Mouse (Mus musculus) liver, embryonic 11.5 days (tissue): ENCODE measurements around the gene Foxs1. TPM values are rescaled to one million over a fixed set of nuclear protein-coding genes. Genes with fewer than 3 reads are reported as not detected.

ENCODE experiments used
- ATAC-seq: fragments of 200-750 bp; cut with Nextera tagmentation; replicated peaks from 2 replicates; pipeline ENCODE4 v1.8.0; 2017; ENCODE audit warnings: moderate number of reproducible peaks, mild to moderate bottlenecking, moderate TSS enrichment, moderate library complexity; ENCODE audit not compliant: low FRiP score
- DNase-seq: peaks from one replicate; pipeline ENCODE4 v3.0.0-alpha.2; 2017; ENCODE audit warnings: low spot score
- H3K27ac ChIP-seq: fragments of 300-500 bp; sonication (generic); 2 replicates; pipeline ENCODE4 v1.5.1; 2014; ENCODE audit warnings: mild to moderate bottlenecking, low read depth, low read length, control low read depth
- H3K27me3 ChIP-seq: fragments of 300-500 bp; sonication (generic); replicated peaks from 2 replicates; pipeline ENCODE4 v1.6.1; 2014; ENCODE audit warnings: low read length, mixed read lengths; ENCODE audit not compliant: control insufficient read depth, insufficient read depth
- H3K36me3 ChIP-seq: fragments of 300-500 bp; sonication (generic); 2 replicates; pipeline ENCODE4 v1.6.1; 2014; ENCODE audit warnings: mild to moderate bottlenecking, low read length, moderate library complexity, mixed read lengths; ENCODE audit not compliant: control insufficient read depth, insufficient read depth
- H3K4me1 ChIP-seq: fragments of 300-500 bp; sonication (generic); replicated peaks from 2 replicates; pipeline ENCODE4 v1.6.1; 2014; ENCODE audit warnings: low read length, mixed read lengths; ENCODE audit not compliant: control insufficient read depth, insufficient read depth
- H3K4me2 ChIP-seq: fragments of 300-500 bp; sonication (generic); 2 replicates; pipeline ENCODE4 v1.6.1; 2014; ENCODE audit warnings: mild to moderate bottlenecking, control low read depth, moderate library complexity
- H3K4me3 ChIP-seq: fragments of 300-500 bp; sonication (generic); 2 replicates; pipeline ENCODE4 v1.5.1; 2014; ENCODE audit warnings: low read depth, low read length, control low read depth
- H3K9ac ChIP-seq: fragments of 300-500 bp; sonication (generic); 2 replicates; pipeline ENCODE4 v1.6.1; 2014; ENCODE audit warnings: low read depth, low read length, control low read depth
- H3K9me3 ChIP-seq: fragments of 300-500 bp; sonication (generic); 2 replicates; pipeline ENCODE4 v1.6.1; 2016; ENCODE audit warnings: low read length, inconsistent platforms, mixed read lengths; ENCODE audit not compliant: control insufficient read depth
- WGBS: fragments of 180-500 bp; shearing (Covaris S2); extraction: QIAGEN DNeasy Blood & Tissue Kit; methylation state at CpG from one replicate; pipeline ENCODE4 v1.1.7; 2014; 5-methylcytosine and 5-hydroxymethylcytosine counted together
- polyA plus RNA-seq: library from polyadenylated mRNA; unstranded; fragments of >200 nt; fragmentation: Nextera tagmentation; extraction: Ambion mirVana; gene quantifications from 2 replicates; pipeline ENCODE4 v1.2.1, GENCODE M21; 2014

The Foxs1 gene
- polyA plus RNA-seq, 1 experiment from 2014 or later: 0.21 TPM

DNA sequence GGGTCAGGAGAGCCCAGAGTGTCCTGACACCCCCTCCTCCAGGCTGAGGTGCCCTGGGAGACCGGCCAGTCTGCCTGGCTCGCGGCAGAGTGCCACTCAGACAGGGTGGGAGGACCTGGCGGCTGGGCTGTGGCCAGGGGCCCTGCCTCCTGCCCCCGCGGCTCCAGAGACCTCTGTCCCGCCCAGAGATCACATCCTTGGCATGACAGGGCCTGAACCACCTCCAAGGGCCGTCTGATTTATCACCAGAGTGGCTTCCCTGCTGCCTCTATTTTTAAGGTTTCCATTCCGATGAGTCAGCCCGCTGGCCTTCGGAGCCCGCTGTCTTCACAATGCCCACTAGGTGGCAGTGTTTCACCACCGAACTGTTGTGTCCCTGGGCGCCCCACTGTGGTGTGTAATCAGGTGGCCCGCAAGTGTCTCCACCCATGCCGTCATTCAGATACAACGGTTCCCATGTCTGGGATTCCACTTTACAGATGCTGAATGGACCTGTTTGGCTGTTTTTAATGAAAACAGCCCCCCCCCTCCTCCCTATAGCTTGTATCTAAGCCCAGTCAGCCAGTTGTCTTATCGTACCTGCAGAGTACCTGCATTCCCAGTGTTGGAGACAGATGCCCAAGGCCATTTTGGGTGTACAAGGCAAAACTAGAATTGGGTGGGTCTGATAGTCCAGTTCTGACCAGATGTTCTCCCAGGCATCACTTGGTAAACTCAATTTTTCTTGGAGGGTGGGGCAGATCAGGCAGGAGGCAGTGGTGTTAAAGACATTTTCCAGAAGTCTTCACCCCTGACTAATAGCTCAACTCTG is 18.5 kb downstream of the Foxs1 start:
- Histone ChIP-seq H3K4me3 (0 out of 2 replicates have a peak overlapping the region, but pooled peaks have one; percentile 3), H3K36me3 (no peaks in the 10 kb centered on the region), H3K4me1 (peaks cover 15% of the 10 kb centered on the region), H3K4me2 (peak overlapping the region; percentile 44), H3K9ac (no peak overlapping the region), H3K9me3 (no peaks in the 10 kb centered on the region), H3K27ac (no peak overlapping the region), H3K27me3 (peaks cover 39% of the 10 kb centered on the region)
- DNase-seq (peak; percentile 80), ATAC-seq (peak; percentile 53)
- WGBS: 7% methylated on average over 18 of the region's 18 CpGs

DNA sequence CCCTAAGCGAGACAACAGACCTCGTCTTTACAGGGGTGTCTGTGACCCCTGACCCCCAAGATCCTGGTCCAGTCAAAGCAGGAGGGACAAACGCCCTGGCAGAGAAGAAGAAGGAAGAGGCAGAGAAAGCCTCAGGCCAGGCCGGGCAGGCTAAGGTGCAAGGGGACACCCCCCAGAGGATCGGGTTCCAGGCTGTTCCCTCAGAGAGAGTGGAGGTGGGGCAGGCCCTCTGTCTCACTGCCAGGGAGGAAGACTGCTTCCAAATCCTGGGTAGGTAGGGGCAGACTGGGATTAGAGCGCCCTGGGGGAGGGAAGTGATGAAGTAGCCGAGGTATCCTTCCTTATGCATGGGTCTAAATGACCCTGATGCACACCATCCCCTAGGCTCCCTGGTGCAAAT is 19.5 kb downstream of the Foxs1 start:
- Histone ChIP-seq H3K27ac (no peak overlapping the region), H3K9me3 (no peaks in the 10 kb centered on the region), H3K9ac (no peak overlapping the region), H3K4me3 (no peak overlapping the region), H3K27me3 (peaks cover 39% of the 10 kb centered on the region), H3K4me1 (peaks cover 10% of the 10 kb centered on the region), H3K4me2 (no peak overlapping the region), H3K36me3 (no peaks in the 10 kb centered on the region)
- 39% methylated on average over 7 of the region's 7 CpGs for WGBS
- ATAC-seq: no peak
- no peak for DNase-seq

DNA sequence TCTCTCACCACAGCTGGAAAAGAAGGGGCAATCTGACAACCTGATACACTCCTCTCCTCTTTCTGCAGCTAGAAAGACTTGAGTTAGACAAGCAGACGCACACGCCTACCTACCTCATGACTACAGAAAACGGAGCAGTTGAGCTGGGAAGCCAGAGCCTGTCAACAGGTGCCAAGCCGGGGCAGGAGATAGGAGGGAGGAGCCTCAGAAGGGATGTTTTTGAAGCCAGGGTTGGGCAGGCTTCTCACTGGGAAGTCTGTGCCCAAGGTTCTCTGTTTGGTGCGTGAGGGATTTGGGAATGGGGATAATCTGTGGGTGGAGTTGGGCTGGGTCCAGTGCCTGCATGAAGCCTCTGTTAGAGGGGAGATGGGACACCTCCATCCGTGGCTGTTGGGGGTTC is 21.6 kb downstream of the Foxs1 start:
- no peaks in the 10 kb centered on the region for H3K9me3 ChIP-seq
- H3K27ac ChIP-seq: no peak overlapping the region
- no peak overlapping the region for H3K4me3 ChIP-seq
- WGBS: 31% methylated on average over 6 of the region's 6 CpGs
- peaks cover 10% of the 10 kb centered on the region for H3K4me1 ChIP-seq
- no peak overlapping the region for H3K9ac ChIP-seq
- peaks cover 38% of the 10 kb centered on the region for H3K27me3 ChIP-seq
- no peaks in the 10 kb centered on the region for H3K36me3 ChIP-seq
- DNase-seq (no peak), ATAC-seq (no peak)
- H3K4me2 ChIP-seq: no peak overlapping the region

GRCm38 (mm10) chr2:152911031-152911430 is 22.0 kb downstream of the Foxs1 start, which contains the start of gene Mylk2:
Gene Mylk2 (plus strand): TSS chr2:152911352.
- H3K27me3 ChIP-seq: peaks cover 37% of the 10 kb centered on the region
- 24% methylated on average over 12 of the region's 12 CpGs for WGBS
- peaks cover 10% of the 10 kb centered on the region for H3K4me1 ChIP-seq
- H3K9me3 ChIP-seq: no peaks in the 10 kb centered on the region
- no peak within 1 kb of the TSS for H3K27ac ChIP-seq
- H3K36me3 ChIP-seq: no peaks in the 10 kb centered on the region
- no peak within 1 kb of the TSS for H3K4me2 ChIP-seq
- no peak within 1 kb of the TSS for H3K4me3 ChIP-seq
- no peak for DNase-seq
- no peak for ATAC-seq
- H3K9ac ChIP-seq: no peak within 1 kb of the TSS

DNA sequence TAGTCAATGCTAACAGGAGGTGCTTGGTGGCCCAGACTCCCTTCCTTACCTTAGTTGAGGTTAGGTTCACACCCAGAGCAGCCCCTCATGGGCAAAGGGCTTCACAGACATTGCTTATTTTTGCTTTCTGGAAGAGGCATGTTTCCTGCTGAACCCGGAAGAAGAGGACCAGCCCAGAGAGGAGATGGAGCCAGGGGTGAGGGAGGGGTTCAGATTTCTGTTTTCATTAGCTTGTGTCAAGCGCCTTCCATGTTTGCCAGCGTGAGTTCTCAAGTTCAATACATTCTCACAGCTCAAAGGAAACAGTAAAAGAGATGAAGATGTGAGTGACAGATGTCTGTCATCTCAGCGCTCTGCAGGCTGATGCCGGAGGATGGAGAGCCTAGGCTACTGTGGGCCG is 23.2 kb downstream of the Foxs1 start:
- no peak overlapping the region for H3K4me3 ChIP-seq
- H3K36me3 ChIP-seq: no peaks in the 10 kb centered on the region
- no peak overlapping the region for H3K27ac ChIP-seq
- H3K9me3 ChIP-seq: no peaks in the 10 kb centered on the region
- H3K4me2 ChIP-seq: no peak overlapping the region
- DNase-seq: no peak
- 82% methylated on average over 6 of the region's 6 CpGs for WGBS
- peaks cover 13% of the 10 kb centered on the region for H3K4me1 ChIP-seq
- no peak overlapping the region for H3K9ac ChIP-seq
- peaks cover 37% of the 10 kb centered on the region for H3K27me3 ChIP-seq
- no peak for ATAC-seq

- peaks cover 20% of the 10 kb centered on the region for H3K27me3 ChIP-seq
- 71% methylated on average over 14 of the region's 14 CpGs for WGBS
- no peak overlapping the region for H3K4me3 ChIP-seq
- no peak overlapping the region for H3K27ac ChIP-seq
- no peaks in the 10 kb centered on the region for H3K36me3 ChIP-seq
- no peak for DNase-seq
- H3K4me2 ChIP-seq: no peak overlapping the region
- H3K9ac ChIP-seq: no peak overlapping the region
- no peaks in the 10 kb centered on the region for H3K9me3 ChIP-seq
- peaks cover 5% of the 10 kb centered on the region; the same call in 1 of the 2 replicates for H3K4me1 ChIP-seq
- no peak for ATAC-seq
These were observed 25.7 kb downstream of the Foxs1 start for GRCm38 (mm10) chr2:152907114-152907943.

- ATAC-seq: no peak
- no peak overlapping the region for H3K27ac ChIP-seq
- H3K4me3 ChIP-seq: no peak overlapping the region
- H3K36me3 ChIP-seq: no peaks in the 10 kb centered on the region
- peaks cover 5% of the 10 kb centered on the region; the same call in 1 of the 2 replicates for H3K4me1 ChIP-seq
- no peak overlapping the region for H3K9ac ChIP-seq
- peaks cover 12% of the 10 kb centered on the region for H3K27me3 ChIP-seq
- no peak for DNase-seq
- H3K4me2 ChIP-seq: no peak overlapping the region
- 58% methylated on average over 9 of the region's 9 CpGs for WGBS
- no peaks in the 10 kb centered on the region for H3K9me3 ChIP-seq
These were observed 26.6 kb downstream of the Foxs1 start for GRCm38 (mm10) chr2:152906274-152907037.

DNA sequence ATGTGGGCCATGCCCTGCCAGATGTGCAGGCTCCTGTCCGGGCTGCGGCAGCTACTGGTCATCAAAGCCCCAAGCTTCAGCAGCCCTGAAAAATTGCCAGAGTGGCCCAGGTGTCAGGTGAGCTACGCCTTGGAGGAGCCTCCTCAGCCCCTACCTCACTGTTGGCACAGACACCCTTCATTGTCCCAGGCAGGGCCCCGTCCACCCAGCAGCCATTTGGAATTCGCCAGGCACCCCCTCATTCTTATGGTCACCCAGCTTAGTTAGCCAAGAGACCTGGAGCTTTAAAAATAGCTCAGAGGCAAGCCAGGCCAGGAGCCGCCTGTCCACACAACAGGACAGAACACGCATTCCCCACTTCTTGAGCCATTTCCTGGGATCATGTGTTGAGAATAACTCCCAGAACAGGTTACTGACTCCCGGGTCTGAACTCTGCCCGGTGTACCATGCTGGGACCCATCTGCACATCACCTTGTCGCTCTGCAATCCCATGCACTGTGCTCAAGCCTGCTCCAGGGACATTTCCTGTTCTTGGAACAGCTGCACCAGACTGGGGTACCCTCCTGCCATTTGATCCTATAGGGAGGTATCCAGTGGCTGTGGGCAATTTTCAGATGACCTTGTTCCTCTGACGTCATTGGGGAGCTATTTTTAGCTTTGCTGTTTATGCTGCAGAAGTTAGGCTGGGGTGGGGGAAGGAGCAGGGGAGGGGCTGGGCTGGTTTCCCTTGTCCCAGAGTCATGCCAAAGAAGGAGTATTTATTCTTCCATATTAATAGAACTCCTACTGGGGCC is 27.8 kb downstream of the Foxs1 start:
- Histone ChIP-seq H3K27me3 (no peaks in the 10 kb centered on the region; the same call in 1 of the 2 replicates), H3K4me2 (no peak overlapping the region), H3K9ac (no peak overlapping the region), H3K27ac (no peak overlapping the region), H3K4me1 (peaks cover 5% of the 10 kb centered on the region; the same call in 1 of the 2 replicates), H3K36me3 (no peaks in the 10 kb centered on the region), H3K9me3 (no peaks in the 10 kb centered on the region), H3K4me3 (no peak overlapping the region)
- WGBS: 57% methylated on average over 11 of the region's 11 CpGs
- DNase-seq (no peak), ATAC-seq (no peak)
